Mouse (Mus musculus): ENCODE measurements around the gene Ilf2.
A peak's percentile ranks its signal among the peaks of the same experiment; 100 is the strongest.

DNA sequence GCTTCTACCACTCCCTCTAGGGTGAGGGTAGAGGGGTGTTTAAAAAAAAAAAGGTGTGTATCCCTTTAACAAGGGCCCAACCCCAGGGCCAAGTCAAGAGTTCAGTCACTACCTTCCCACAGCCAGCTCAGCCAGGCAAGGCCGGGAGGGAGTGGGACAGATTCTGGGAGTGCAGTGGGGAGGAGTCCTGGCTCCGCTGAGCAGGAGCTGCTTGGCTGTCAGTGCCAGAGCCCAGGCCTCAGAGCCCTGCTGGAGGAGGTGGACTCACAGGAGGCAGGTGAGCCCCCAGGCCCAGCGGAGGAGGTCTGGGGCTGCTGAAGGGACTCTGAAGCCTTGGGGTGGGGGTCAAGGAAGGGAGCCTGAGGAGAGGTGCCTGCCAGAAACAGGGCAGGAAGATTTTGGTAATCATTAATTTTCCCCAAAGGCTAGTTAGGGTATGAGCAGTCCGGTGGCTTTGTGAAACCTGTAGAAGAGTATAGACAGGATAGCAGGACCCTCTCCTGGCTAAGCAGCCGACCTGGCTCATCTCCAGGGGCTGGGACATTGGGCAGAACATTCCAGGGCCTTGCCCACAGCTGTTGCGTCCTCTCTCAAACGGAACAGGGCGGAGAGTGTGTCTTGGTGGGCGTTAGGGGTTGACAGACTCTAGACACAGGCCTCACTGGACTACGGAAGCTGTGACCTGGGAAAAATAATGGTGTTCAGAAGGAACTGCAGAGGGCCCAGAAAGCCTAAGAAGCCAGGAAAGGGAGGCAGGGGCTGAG is 61.4 kb downstream of the Ilf2 start, which contains the start of gene S100a16:
- TF ChIP-seq POLR2A (IDR thresholded peaks at IDR 0.05; ENCODE audit: borderline replicate concordance, insufficient read depth, low read length) (0 out of 2 replicates have a peak, but pooled peaks have one; percentile 39), CTCF (IDR thresholded peaks at IDR 0.05; ENCODE audit: borderline replicate concordance, insufficient read depth, low read depth, low read length) (no peak)
